Mouse (Mus musculus) olfactory bulb, adult 2 months (tissue): Measurements from ENCODE around the gene Cfl2.

Experiments used
- CTCF ChIP-seq: fragments of 200-500 bp; IDR thresholded peaks from 2 replicates; pipeline ENCODE4 v1.5.1; 2012; ENCODE audit warnings: low read depth, mild to moderate bottlenecking, low read length, moderate library complexity; ENCODE audit not compliant: insufficient read depth
- POLR2A ChIP-seq: fragments of 200-500 bp; IDR thresholded peaks from 2 replicates; pipeline ENCODE4 v1.6.1; 2012; ENCODE audit warnings: mild to moderate bottlenecking, low read depth, low read length, moderate library complexity; ENCODE audit not compliant: insufficient read depth

- TF ChIP-seq CTCF (peak; percentile 49), POLR2A (no peak)
Observed at GRCm38 (mm10) chr12:54830574-54830973, 32.1 kb downstream of the Cfl2 start.
